Mouse (Mus musculus) hindbrain, embryonic 15.5 days (tissue): ENCODE data around the gene Csnk1g2. TPM values are rescaled to one million over a fixed set of nuclear protein-coding genes. Genes with fewer than 3 reads are reported as not detected.
"Not testable (repeated sequence)": the region's sequence is repeated elsewhere in the genome, so short reads cannot be mapped to it uniquely, and the experiment has no call there.

Experiments
- ATAC-seq: fragments of 200-750 bp; cut with Nextera tagmentation; 2 replicates; pipeline ENCODE4 v1.8.0; 2017; ENCODE audit warnings: low read depth, moderate number of reproducible peaks, moderate TSS enrichment; ENCODE audit not compliant: low FRiP score
- H3K27ac ChIP-seq: fragments of 300-500 bp; sonication (generic); replicated peaks from 2 replicates; pipeline ENCODE4 v1.5.1; 2015; ENCODE audit warnings: mild to moderate bottlenecking, inconsistent platforms
- H3K27me3 ChIP-seq: fragments of 300-500 bp; sonication (generic); 2 replicates; pipeline ENCODE4 v1.6.1; 2015; ENCODE audit warnings: control low read depth, inconsistent platforms
- H3K36me3 ChIP-seq: fragments of 300-500 bp; sonication (generic); 2 replicates; pipeline ENCODE4 v1.6.1; 2015; ENCODE audit warnings: control low read depth, inconsistent platforms
- H3K4me1 ChIP-seq: fragments of 300-500 bp; sonication (generic); replicated peaks from 2 replicates; pipeline ENCODE4 v1.6.1; 2015; ENCODE audit warnings: control low read depth, inconsistent platforms
- H3K4me2 ChIP-seq: fragments of 300-500 bp; sonication (generic); 2 replicates; pipeline ENCODE4 v1.6.1; 2015; ENCODE audit warnings: moderate library complexity, mild to moderate bottlenecking, inconsistent platforms
- H3K4me3 ChIP-seq: fragments of 300-500 bp; sonication (generic); 2 replicates; pipeline ENCODE4 v1.5.1; 2015; ENCODE audit warnings: mild to moderate bottlenecking, inconsistent platforms
- H3K9ac ChIP-seq: fragments of 300-500 bp; sonication (generic); 2 replicates; pipeline ENCODE4 v1.6.1; 2015; ENCODE audit warnings: inconsistent platforms
- H3K9me3 ChIP-seq: fragments of 300-500 bp; sonication (generic); 2 replicates; pipeline ENCODE4 v1.6.1; 2016; ENCODE audit warnings: control low read depth, inconsistent platforms
- WGBS: fragments of 180-500 bp; shearing (Covaris S2); methylation state at CpG from one replicate; pipeline ENCODE4 v1.1.7; 2015; 5-methylcytosine and 5-hydroxymethylcytosine counted together
- polyA plus RNA-seq: library from polyadenylated mRNA; unstranded; fragments of >200 nt; fragmentation: Nextera tagmentation; extraction: Ambion mirVana; gene quantifications from 2 replicates; pipeline ENCODE4 v1.2.1, GENCODE M21; 2015

Csnk1g2 gene
- polyA plus RNA-seq, 1 experiment from 2014 or later, result 127 TPM

DNA sequence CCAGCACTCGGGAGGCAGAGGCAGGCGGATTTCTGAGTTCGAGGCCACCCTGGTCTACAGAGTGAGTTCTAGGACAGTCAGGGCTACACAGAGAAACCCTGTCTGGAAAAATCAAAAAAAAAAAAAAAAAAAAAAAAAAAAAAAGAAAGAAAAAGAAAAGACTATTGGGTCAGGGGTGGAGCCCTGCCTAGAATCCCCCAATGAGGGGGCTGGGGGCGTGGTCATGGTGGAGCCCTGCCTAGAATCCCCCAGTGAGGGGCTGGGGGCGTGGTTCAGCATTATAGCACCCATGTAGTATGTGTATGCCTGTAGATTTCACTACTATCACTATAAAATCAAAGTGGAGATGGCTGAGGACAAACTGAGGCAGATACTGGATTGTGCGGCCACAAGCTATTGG lies 27.3 kb downstream of the Csnk1g2 start:
- not testable (repeated sequence) for H3K27ac ChIP-seq, H3K27me3 ChIP-seq, H3K9me3 ChIP-seq, H3K4me2 ChIP-seq, H3K4me3 ChIP-seq, ATAC-seq, H3K9ac ChIP-seq
- peaks cover 22% of the 10 kb centered on the region for H3K4me1 ChIP-seq
- WGBS, result 92% methylated on average over 6 of the region's 6 CpGs
- H3K36me3 ChIP-seq, result peaks cover 23% of the 10 kb centered on the region

DNA sequence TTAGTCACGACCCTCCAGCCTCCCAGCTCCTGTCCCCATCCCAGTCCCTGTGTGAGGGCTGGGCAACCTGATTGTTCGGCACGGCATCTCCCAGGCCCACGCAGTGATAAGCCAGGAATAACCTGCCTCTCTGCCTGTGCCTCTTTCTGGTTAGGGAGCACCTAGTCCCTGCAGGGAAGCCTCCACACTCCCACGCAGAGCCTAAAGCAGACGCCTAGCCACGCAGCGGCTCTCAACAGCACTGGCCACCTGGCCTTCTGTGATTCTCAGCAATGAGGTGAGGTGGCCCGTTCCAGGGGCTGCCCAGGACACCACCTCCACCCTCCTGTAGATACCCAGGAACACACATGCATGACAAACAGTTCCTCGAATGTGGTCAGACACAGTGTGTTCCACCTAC lies 27.8 kb downstream of the Csnk1g2 start:
- no peak for ATAC-seq
- Histone ChIP-seq H3K9ac (no peak overlapping the region), H3K4me1 (peaks cover 26% of the 10 kb centered on the region), H3K27ac (no peak overlapping the region), H3K27me3 (no peaks in the 10 kb centered on the region), H3K36me3 (peaks cover 18% of the 10 kb centered on the region), H3K4me2 (no peak overlapping the region), H3K9me3 (no peaks in the 10 kb centered on the region), H3K4me3 (no peak overlapping the region)
- WGBS, result 92% methylated on average over 10 of the region's 10 CpGs

DNA sequence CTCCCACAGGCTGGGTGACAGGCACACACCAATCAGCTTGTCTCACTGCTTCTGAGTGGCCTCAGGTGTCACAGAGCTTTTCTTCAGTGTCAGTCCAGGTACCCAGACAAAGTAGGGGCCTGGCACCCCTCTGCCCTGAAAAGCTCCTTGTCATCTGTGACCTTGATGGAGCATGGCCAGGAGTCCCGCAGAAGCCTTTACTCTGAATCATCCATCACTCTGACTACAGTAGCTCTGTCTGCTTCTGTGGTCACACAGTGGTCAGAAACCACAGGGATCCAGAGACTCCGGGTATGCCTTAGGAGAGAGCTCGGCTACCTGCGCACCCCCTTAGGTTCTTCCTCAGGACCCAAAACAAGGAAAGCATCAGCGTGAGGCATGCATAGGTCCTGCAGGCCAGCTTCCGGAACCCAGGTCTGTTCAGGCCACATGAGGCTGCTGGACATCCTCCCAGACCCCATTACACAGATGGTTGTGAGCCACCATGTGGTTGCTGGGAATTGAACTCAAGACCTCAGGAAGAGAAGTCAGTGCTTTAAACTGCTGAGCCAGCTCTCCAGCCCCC lies 30.6 kb downstream of the Csnk1g2 start:
- no peaks in the 10 kb centered on the region for H3K27me3 ChIP-seq
- no peak overlapping the region for H3K4me2 ChIP-seq
- ATAC-seq, result no peak
- WGBS, result 81% methylated on average over 6 of the region's 6 CpGs
- H3K9ac ChIP-seq, result no peak overlapping the region
- no peak overlapping the region for H3K27ac ChIP-seq
- no peak overlapping the region for H3K4me3 ChIP-seq
- H3K9me3 ChIP-seq, result no peaks in the 10 kb centered on the region
- H3K4me1 ChIP-seq, result peaks cover 35% of the 10 kb centered on the region
- 0 out of 2 replicates have a peak, but pooled peaks cover 3% of the 10 kb centered on the region for H3K36me3 ChIP-seq

DNA sequence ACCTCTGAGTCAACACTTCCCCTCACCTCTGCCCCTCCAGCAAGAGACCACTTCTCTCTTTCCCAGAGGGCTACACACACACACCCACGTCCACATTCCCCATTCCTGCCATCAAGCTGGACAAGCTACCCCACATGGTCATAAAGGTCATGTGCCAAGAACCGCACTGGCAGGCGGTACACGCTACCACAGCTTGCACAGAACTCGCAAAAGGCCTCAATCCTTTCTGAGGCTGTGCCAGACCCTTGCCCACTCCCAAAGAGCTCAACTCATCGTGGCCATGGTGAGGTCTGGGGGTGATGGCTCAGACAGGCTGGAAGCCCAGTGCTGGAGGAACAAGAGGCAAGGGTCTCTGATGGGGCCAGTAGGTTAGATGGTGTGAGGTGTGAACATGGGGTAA lies 32.2 kb downstream of the Csnk1g2 start:
- Histone ChIP-seq H3K36me3 (0 out of 2 replicates have a peak, but pooled peaks cover 3% of the 10 kb centered on the region), H3K9ac (0 out of 2 replicates have a peak overlapping the region, but pooled peaks have one; percentile 93), H3K27me3 (no peaks in the 10 kb centered on the region), H3K27ac (no peak overlapping the region), H3K4me2 (peak overlapping the region; percentile 86), H3K9me3 (no peaks in the 10 kb centered on the region), H3K4me3 (peak overlapping the region; percentile 80), H3K4me1 (peaks cover 38% of the 10 kb centered on the region)
- ATAC-seq, result no peak
- WGBS, result 77% methylated on average over 6 of the region's 6 CpGs

DNA sequence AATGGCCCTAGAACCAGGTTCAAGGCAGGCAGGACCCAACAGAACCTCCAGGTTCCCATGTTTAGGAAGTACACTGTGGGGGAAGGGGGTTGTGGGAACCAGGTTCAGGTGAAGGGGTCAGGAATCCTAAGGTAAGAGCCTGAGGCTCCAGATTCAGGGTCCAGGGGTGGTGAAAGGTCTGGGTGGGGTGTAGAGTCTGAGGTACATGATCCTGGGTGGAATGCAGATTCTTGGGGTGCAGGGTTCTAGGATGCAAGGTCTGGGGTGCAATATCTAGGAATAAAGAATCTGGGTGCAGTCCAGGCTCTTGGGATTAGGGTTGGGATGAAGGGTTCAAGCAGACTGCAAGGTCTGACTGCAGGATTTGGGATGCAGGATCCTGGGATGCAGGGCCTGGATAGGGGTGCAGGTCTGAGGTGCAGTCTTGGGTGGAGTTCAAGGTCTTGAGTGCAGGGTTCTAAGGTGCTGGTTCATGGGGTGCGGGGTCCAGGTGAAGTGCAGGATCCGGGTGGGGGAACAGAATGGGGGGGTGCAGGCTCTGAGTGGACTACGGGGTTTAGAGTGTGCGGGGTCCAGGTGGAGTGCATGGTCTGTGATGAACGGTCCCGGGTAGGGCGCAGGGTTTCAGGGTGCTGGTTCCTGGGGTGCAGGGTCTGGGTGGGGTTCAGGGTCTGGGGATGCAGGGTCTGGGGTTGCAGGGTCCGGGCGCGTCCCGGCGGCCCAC lies 32.9 kb downstream of the Csnk1g2 start:
- Histone ChIP-seq H3K36me3 (0 out of 2 replicates have a peak, but pooled peaks cover 3% of the 10 kb centered on the region), H3K27ac (peak overlapping the region; percentile 94), H3K4me1 (peaks cover 38% of the 10 kb centered on the region), H3K27me3 (no peaks in the 10 kb centered on the region), H3K4me3 (peak overlapping the region; percentile 80), H3K9ac (peak overlapping the region; percentile 93), H3K9me3 (no peaks in the 10 kb centered on the region), H3K4me2 (peak overlapping the region; percentile 86)
- ATAC-seq, result peak; percentile 68
- 5% methylated on average over 11 of the region's 12 CpGs for WGBS

DNA sequence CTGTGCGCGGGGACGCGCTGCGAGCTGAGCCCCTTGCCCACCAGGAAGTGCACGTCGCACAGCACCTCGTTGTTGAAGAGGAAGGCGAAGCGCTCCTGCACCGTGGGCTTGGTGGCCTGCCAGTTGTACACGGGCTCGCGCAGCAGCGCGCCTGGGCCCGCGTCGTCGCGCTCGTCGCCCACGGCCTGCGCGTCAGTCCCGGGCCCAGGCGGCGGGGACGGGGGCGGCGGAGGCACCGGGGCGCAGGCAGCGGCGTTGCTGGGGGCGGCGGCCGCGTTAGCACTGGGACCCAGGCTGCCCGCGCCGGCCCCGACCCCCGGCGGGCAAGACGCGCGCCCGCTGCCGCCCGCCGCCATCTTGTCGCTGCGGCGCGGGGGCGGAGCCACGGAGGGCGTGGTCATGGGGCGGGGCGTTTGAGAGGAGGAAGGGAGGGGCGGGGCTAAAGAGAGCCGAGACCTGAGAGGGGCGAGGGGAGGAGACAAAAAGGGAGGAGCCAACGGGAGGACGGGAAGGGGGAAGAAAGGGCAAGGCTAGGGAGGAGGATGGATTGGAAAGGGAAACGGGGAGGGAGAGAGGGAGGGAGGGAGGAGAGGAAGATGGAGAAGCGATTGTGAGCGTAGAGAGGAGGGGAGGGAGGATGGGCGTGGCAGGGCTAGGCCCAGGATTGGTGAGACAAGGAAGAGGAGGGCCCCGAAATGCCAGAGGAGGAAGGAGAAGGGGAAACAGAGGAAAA lies 33.7 kb downstream of the Csnk1g2 start:
- peak overlapping the region; percentile 94 for H3K27ac ChIP-seq
- peak; percentile 91 for ATAC-seq
- H3K36me3 ChIP-seq, result 0 out of 2 replicates have a peak, but pooled peaks cover 3% of the 10 kb centered on the region
- no peaks in the 10 kb centered on the region for H3K27me3 ChIP-seq
- H3K9me3 ChIP-seq, result no peaks in the 10 kb centered on the region
- peak overlapping the region; percentile 93 for H3K9ac ChIP-seq
- H3K4me3 ChIP-seq, result peak overlapping the region; percentile 80
- H3K4me1 ChIP-seq, result peaks cover 38% of the 10 kb centered on the region
- 2% methylated on average over 60 of the region's 72 CpGs for WGBS
- H3K4me2 ChIP-seq, result peak overlapping the region; percentile 86

DNA sequence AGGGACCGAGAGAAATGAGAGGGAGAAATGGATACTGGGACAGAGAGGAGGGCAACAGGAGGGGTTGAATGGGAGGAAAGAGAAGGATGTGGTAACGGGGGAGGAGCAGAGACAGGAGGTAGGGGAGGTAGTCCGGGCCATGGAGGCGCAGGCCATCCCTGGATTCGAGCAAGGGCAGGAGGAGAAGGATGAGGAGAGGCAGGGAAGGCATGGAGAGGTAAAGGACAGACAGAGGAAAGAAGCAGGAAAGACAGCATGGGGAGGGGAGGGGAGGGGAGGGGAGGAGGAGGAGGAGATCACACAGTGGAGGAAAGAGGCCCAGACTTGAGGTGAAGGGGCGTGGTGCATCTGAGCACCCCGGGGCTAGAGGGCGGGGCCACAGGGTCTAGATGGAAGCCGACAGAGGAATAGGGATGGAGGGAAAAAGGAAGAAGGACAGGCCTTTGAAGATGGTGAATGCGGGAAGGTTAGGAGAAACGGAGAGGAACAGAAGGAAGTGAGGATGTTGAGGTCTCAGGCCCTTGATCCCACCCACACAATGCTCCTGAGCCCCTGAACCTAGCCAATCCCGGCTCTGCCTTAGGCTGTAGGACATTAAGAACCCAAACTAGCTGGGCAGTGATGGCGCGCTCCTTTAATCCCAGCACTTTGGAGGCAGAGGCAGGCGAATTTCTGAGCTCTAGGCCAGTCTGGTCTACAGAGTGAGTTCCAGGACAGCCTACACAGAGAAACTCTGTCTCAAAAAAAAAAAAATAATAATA lies 34.4 kb downstream of the Csnk1g2 start, which contains the start of gene Btbd2:
TSS of gene Btbd2 (minus strand) at position 209 of the 761 bp plus-strand sequence.
- H3K9me3 ChIP-seq, result no peaks in the 10 kb centered on the region
- WGBS, result 25% methylated on average over 15 of the region's 15 CpGs
- ATAC-seq, result peak; percentile 59
- 0 out of 2 replicates have a peak, but pooled peaks cover under 1% of the 10 kb centered on the region for H3K36me3 ChIP-seq
- H3K27ac ChIP-seq, result peak within 1 kb of the TSS; percentile 94
- peak within 1 kb of the TSS; percentile 80 for H3K4me3 ChIP-seq
- H3K4me2 ChIP-seq, result peak within 1 kb of the TSS; percentile 86
- peak within 1 kb of the TSS; percentile 93 for H3K9ac ChIP-seq
- no peaks in the 10 kb centered on the region for H3K27me3 ChIP-seq
- peaks cover 38% of the 10 kb centered on the region for H3K4me1 ChIP-seq

DNA sequence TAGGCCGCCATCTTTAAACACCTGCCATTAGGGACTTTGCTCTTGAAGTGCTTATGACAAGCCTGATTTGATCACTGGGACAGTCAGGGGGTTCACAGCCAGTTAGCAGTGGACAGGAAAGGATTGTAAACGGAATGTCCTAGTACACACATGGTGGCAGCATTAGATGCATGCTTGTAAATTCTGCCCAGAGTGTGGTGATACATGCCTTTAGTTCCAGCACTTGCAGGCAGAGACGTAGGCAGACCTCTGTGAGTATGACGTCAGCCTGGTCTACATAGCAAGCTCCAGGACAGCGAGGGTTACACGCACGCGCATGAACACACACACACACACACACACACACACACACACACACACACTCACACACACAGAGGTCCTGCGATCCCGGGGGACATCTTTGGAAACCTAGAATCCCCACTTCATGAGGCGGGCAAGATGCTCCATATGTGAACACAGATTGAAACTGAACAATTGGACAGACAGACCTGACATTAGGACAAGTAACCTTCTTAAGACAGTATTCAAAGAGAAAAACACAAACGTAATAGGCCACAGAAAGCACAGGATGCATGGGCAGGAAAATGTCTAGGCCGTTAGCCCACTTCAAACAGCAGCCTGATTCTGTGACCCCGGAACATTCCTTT lies 35.7 kb downstream of the Csnk1g2 start:
- no peak overlapping the region for H3K4me3 ChIP-seq
- no peak overlapping the region; the same call in 1 of the 2 replicates for H3K27ac ChIP-seq
- no peak overlapping the region for H3K4me2 ChIP-seq
- no peaks in the 10 kb centered on the region for H3K36me3 ChIP-seq
- no peaks in the 10 kb centered on the region for H3K27me3 ChIP-seq
- ATAC-seq, result no peak
- H3K4me1 ChIP-seq, result peaks cover 31% of the 10 kb centered on the region
- 90% methylated on average over 14 of the region's 14 CpGs for WGBS
- H3K9ac ChIP-seq, result no peak overlapping the region
- H3K9me3 ChIP-seq, result no peaks in the 10 kb centered on the region

DNA sequence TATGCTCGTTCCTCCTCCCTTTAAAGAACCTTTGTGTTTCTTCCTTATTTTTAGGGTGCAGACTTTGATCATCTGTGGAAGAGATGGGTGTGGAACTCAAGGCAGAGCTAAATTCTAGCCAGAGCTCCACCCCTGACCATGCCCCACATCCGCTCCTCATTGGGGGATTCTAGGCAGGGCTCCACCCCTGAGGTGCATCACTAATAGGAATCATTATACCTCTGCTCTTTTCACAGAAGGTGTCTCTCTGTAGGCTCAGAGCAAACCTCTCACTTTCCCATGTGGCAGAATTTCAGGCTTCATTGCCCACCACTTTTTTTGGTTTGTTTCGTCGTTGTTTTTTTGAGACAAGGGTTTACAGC lies 36.2 kb downstream of the Csnk1g2 start:
- H3K27ac ChIP-seq, result no peak overlapping the region; the same call in 1 of the 2 replicates
- ATAC-seq, result no peak
- H3K4me2 ChIP-seq, result no peak overlapping the region
- no peak overlapping the region for H3K4me3 ChIP-seq
- H3K27me3 ChIP-seq, result no peaks in the 10 kb centered on the region
- H3K4me1 ChIP-seq, result peaks cover 26% of the 10 kb centered on the region
- 59% methylated on average over 4 of the region's 4 CpGs for WGBS
- no peaks in the 10 kb centered on the region for H3K36me3 ChIP-seq
- H3K9ac ChIP-seq, result no peak overlapping the region
- no peaks in the 10 kb centered on the region for H3K9me3 ChIP-seq

DNA sequence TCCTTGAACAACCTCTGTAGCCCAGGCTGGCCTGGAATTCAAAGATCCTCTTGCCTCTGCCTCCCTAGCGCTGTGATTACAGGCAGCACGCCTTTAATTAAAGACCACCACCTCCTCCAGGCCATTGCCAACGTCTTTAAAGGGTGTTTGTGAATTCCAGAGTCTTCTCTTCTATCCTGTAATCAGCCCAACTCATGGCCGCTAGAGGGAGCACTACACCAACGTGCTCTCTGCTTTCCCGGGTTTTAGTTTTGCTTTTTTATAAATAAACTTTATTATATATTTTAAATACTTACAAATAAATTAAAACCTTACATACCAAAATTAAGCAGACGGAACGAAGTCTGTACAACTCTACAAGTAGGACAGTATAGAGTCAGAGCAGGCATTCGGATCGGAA lies 36.6 kb downstream of the Csnk1g2 start:
- no peak for ATAC-seq
- Histone ChIP-seq H3K36me3 (no peaks in the 10 kb centered on the region), H3K9me3 (no peaks in the 10 kb centered on the region), H3K9ac (no peak overlapping the region), H3K4me3 (0 out of 2 replicates have a peak overlapping the region, but pooled peaks have one; percentile 7), H3K4me2 (peak overlapping the region; percentile 37), H3K27me3 (no peaks in the 10 kb centered on the region), H3K27ac (no peak overlapping the region; the same call in 1 of the 2 replicates), H3K4me1 (peaks cover 24% of the 10 kb centered on the region)
- 16% methylated on average over 10 of the region's 10 CpGs for WGBS

DNA sequence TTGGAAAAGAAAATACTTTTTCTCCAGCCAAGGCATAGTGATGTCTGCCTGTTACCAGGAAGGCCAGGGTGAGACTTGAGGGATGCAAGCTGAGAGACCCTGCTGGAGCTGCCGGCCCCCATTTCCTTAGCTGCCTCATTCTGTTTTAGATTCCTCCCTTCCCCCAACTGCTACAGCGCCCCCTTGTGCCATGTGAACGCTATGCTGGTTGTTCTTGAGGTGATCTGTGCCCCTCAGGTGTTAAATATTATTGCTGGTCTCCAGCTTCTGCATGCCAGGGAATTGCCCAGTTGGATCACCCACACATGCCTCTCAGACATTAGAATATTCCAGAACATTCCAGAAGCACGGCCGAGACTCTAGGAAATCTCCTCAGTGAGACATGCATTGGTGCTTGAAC lies 38.5 kb downstream of the Csnk1g2 start:
- Histone ChIP-seq H3K4me2 (no peak overlapping the region), H3K9ac (no peak overlapping the region), H3K4me3 (no peak overlapping the region), H3K27me3 (no peaks in the 10 kb centered on the region), H3K9me3 (no peaks in the 10 kb centered on the region), H3K36me3 (peaks cover 3% of the 10 kb centered on the region; the same call in 1 of the 2 replicates), H3K27ac (no peak overlapping the region), H3K4me1 (peaks cover 21% of the 10 kb centered on the region)
- WGBS, result 32% methylated on average over 5 of the region's 5 CpGs
- no peak for ATAC-seq
